Mouse (Mus musculus): ENCODE results near the gene Serp2.

Serp2 gene

GRCm38 (mm10) chr14:76556852-76557208 lies at the start of gene Serp2:
Serp2 (minus strand) TSS chr14:76556889.
- Histone ChIP-seq H3K27me3 (ENCODE audit: insufficient read depth, low read length) (peaks cover 49% of the 10 kb centered on the region), H3K9me3 (ENCODE audit: low read length) (no peaks in the 10 kb centered on the region), H3K4me3 (replicated peaks; ENCODE audit: low read length) (peak within 1 kb of the TSS; percentile 87), H3K4me1 (replicated peaks; ENCODE audit: low read depth, low read length) (peaks cover 44% of the 10 kb centered on the region), H3K36me3 (ENCODE audit: insufficient read depth, low read length) (no peaks in the 10 kb centered on the region)
- no peak for TF ChIP-seq NANOG (IDR thresholded peaks at IDR 0.05; ENCODE audit: borderline replicate concordance, low read length)

GRCm38 (mm10) chr14:76605931-76606534 lies 49.3 kb upstream of the Serp2 start:
- no peaks in the 10 kb centered on the region for H3K9me3 ChIP-seq (ENCODE audit: low read length)
- H3K4me1 ChIP-seq (replicated peaks; ENCODE audit: low read depth, low read length) = peaks cover 4% of the 10 kb centered on the region; the same call in 1 of the 2 replicates
- peaks cover 6% of the 10 kb centered on the region; the same call in 1 of the 2 replicates for H3K27me3 ChIP-seq (ENCODE audit: insufficient read depth, low read length)
- TF ChIP-seq POU5F1 (IDR thresholded peaks at IDR 0.05; ENCODE audit: borderline replicate concordance, low read length) (no peak), NANOG (IDR thresholded peaks at IDR 0.05; ENCODE audit: borderline replicate concordance, low read length) (no peak), CTCF (conservative IDR thresholded peaks at IDR 0.05; ENCODE audit: low read length) (no peak)
- no peak overlapping the region for H3K4me3 ChIP-seq (replicated peaks; ENCODE audit: low read length)
- no peaks in the 10 kb centered on the region for H3K36me3 ChIP-seq (ENCODE audit: insufficient read depth, low read length)

GRCm38 (mm10) chr14:76604012-76604411 lies 47.3 kb upstream of the Serp2 start:
- H3K27me3 ChIP-seq (ENCODE audit: insufficient read depth, low read length) = peaks cover 6% of the 10 kb centered on the region; the same call in 1 of the 2 replicates
- H3K9me3 ChIP-seq (ENCODE audit: low read length) = no peaks in the 10 kb centered on the region
- no peak overlapping the region for H3K4me3 ChIP-seq (replicated peaks; ENCODE audit: low read length)
- no peak for TF ChIP-seq NANOG (IDR thresholded peaks at IDR 0.05; ENCODE audit: borderline replicate concordance, low read length)
- TF ChIP-seq CTCF (conservative IDR thresholded peaks at IDR 0.05; ENCODE audit: low read length) = no peak
- TF ChIP-seq POU5F1 (IDR thresholded peaks at IDR 0.05; ENCODE audit: borderline replicate concordance, low read length) = no peak
- H3K4me1 ChIP-seq (replicated peaks; ENCODE audit: low read depth, low read length) = peaks cover 15% of the 10 kb centered on the region
- no peaks in the 10 kb centered on the region for H3K36me3 ChIP-seq (ENCODE audit: insufficient read depth, low read length)

- no peak for TF ChIP-seq CTCF (conservative IDR thresholded peaks at IDR 0.05; ENCODE audit: low read length)
- no peaks in the 10 kb centered on the region for H3K9me3 ChIP-seq (ENCODE audit: low read length)
- H3K36me3 ChIP-seq (ENCODE audit: insufficient read depth, low read length) = no peaks in the 10 kb centered on the region
- H3K4me3 ChIP-seq (replicated peaks; ENCODE audit: low read length) = no peak overlapping the region
- peaks cover 6% of the 10 kb centered on the region; the same call in 1 of the 2 replicates for H3K27me3 ChIP-seq (ENCODE audit: insufficient read depth, low read length)
- peaks cover 30% of the 10 kb centered on the region for H3K4me1 ChIP-seq (replicated peaks; ENCODE audit: low read depth, low read length)
Observed at GRCm38 (mm10) chr14:76601654-76602053, 45.0 kb upstream of the Serp2 start.

- Histone ChIP-seq H3K4me1 (replicated peaks; ENCODE audit: low read depth, low read length) (peaks cover 36% of the 10 kb centered on the region), H3K4me3 (replicated peaks; ENCODE audit: low read length) (no peak overlapping the region), H3K36me3 (ENCODE audit: insufficient read depth, low read length) (no peaks in the 10 kb centered on the region), H3K27me3 (ENCODE audit: insufficient read depth, low read length) (peaks cover 6% of the 10 kb centered on the region; the same call in 1 of the 2 replicates), H3K9me3 (ENCODE audit: low read length) (no peaks in the 10 kb centered on the region)
- TF ChIP-seq NANOG (IDR thresholded peaks at IDR 0.05; ENCODE audit: borderline replicate concordance, low read length) (no peak), CTCF (conservative IDR thresholded peaks at IDR 0.05; ENCODE audit: low read length) (no peak), POU5F1 (IDR thresholded peaks at IDR 0.05; ENCODE audit: borderline replicate concordance, low read length) (no peak)
Observed at GRCm38 (mm10) chr14:76600391-76600790, 43.7 kb upstream of the Serp2 start.

- H3K36me3 ChIP-seq (ENCODE audit: insufficient read depth, low read length) = no peaks in the 10 kb centered on the region
- no peaks in the 10 kb centered on the region for H3K9me3 ChIP-seq (ENCODE audit: low read length)
- peaks cover 43% of the 10 kb centered on the region for H3K4me1 ChIP-seq (replicated peaks; ENCODE audit: low read depth, low read length)
- TF ChIP-seq POU5F1 (IDR thresholded peaks at IDR 0.05; ENCODE audit: borderline replicate concordance, low read length) = no peak
- TF ChIP-seq NANOG (IDR thresholded peaks at IDR 0.05; ENCODE audit: borderline replicate concordance, low read length) = no peak
- H3K27me3 ChIP-seq (ENCODE audit: insufficient read depth, low read length) = peaks cover 9% of the 10 kb centered on the region; the same call in 1 of the 2 replicates
- H3K4me3 ChIP-seq (replicated peaks; ENCODE audit: low read length) = no peak overlapping the region
Observed at GRCm38 (mm10) chr14:76599706-76600105, 43.0 kb upstream of the Serp2 start.

GRCm38 (mm10) chr14:76598518-76599216 lies 42.0 kb upstream of the Serp2 start:
- TF ChIP-seq NANOG (IDR thresholded peaks at IDR 0.05; ENCODE audit: borderline replicate concordance, low read length) (no peak), POU5F1 (IDR thresholded peaks at IDR 0.05; ENCODE audit: borderline replicate concordance, low read length) (no peak), CTCF (conservative IDR thresholded peaks at IDR 0.05; ENCODE audit: low read length) (no peak)

GRCm38 (mm10) chr14:76597751-76598150 lies 41.1 kb upstream of the Serp2 start:
- Histone ChIP-seq H3K27me3 (ENCODE audit: insufficient read depth, low read length) (peaks cover 13% of the 10 kb centered on the region; the same call in 1 of the 2 replicates), H3K36me3 (ENCODE audit: insufficient read depth, low read length) (no peaks in the 10 kb centered on the region), H3K4me3 (replicated peaks; ENCODE audit: low read length) (no peak overlapping the region), H3K4me1 (replicated peaks; ENCODE audit: low read depth, low read length) (peaks cover 53% of the 10 kb centered on the region), H3K9me3 (ENCODE audit: low read length) (no peaks in the 10 kb centered on the region)
- TF ChIP-seq POU5F1 (IDR thresholded peaks at IDR 0.05; ENCODE audit: borderline replicate concordance, low read length) (no peak), CTCF (conservative IDR thresholded peaks at IDR 0.05; ENCODE audit: low read length) (no peak), NANOG (IDR thresholded peaks at IDR 0.05; ENCODE audit: borderline replicate concordance, low read length) (no peak)

More at GRCm38 (mm10) chr14:76598518-76599216, 42.0 kb upstream of the Serp2 start:
- H3K4me1 ChIP-seq (replicated peaks; ENCODE audit: low read depth, low read length) = peaks cover 46% of the 10 kb centered on the region
- no peaks in the 10 kb centered on the region for H3K9me3 ChIP-seq (ENCODE audit: low read length)
- H3K27me3 ChIP-seq (ENCODE audit: insufficient read depth, low read length) = peaks cover 9% of the 10 kb centered on the region; the same call in 1 of the 2 replicates
- no peaks in the 10 kb centered on the region for H3K36me3 ChIP-seq (ENCODE audit: insufficient read depth, low read length)
- peak overlapping the region; percentile 66 for H3K4me3 ChIP-seq (replicated peaks; ENCODE audit: low read length)
